Mouse (Mus musculus) spleen, embryonic (tissue): ENCODE data around the gene Morc2a.
"Not testable (repeated sequence)": the region's sequence is repeated elsewhere in the genome, so short reads cannot be mapped to it uniquely, and the experiment has no call there.

ENCODE experiments used
- CTCF ChIA-PET: fragments of 350-600 bp; sonication (Branson Sonifier 250); formaldehyde crosslinking; loops from one replicate; lab custom pipeline; 2022; lab: Charles Lee

Gene Morc2a

GRCm38 (mm10) chr11:3648964-3649841 lies at the start of gene Morc2a:
Gene Morc2a (plus strand): TSS chr11:3649191.
- CTCF ChIA-PET, result no interaction called here

GRCm38 (mm10) chr11:3601966-3602365 lies 47.0 kb upstream of the Morc2a start:
- CTCF ChIA-PET, result not testable (repeated sequence)

GRCm38 (mm10) chr11:3602687-3603086 lies 46.3 kb upstream of the Morc2a start:
- CTCF ChIA-PET, result not testable (repeated sequence)

GRCm38 (mm10) chr11:3606456-3606855 lies 42.5 kb upstream of the Morc2a start:
- CTCF ChIA-PET, result no interaction called here

GRCm38 (mm10) chr11:3615576-3615975 lies 33.4 kb upstream of the Morc2a start:
- CTCF ChIA-PET, result interaction anchor here (0.6 kb wide), 1 partner anchor 200 kb away, joined by 4 read pairs; no protein-coding TSS in a partner anchor

- CTCF ChIA-PET, result no interaction called here
These were observed 26.2 kb upstream of the Morc2a start for GRCm38 (mm10) chr11:3622826-3623225.

GRCm38 (mm10) chr11:3624391-3625027 lies 24.5 kb upstream of the Morc2a start:
- CTCF ChIA-PET, result no interaction called here

- CTCF ChIA-PET, result no interaction called here
These were observed 19.9 kb upstream of the Morc2a start for GRCm38 (mm10) chr11:3628999-3629491.

- CTCF ChIA-PET, result not testable (repeated sequence)
These were observed 15.7 kb upstream of the Morc2a start for GRCm38 (mm10) chr11:3633269-3633668.

GRCm38 (mm10) chr11:3647688-3648087 lies 1.3 kb upstream of the Morc2a start:
- CTCF ChIA-PET, result interaction anchor here (1.1 kb wide), 1 partner anchor 175 kb away, joined by 5 read pairs; no protein-coding TSS in a partner anchor

GRCm38 (mm10) chr11:3648305-3648963 lies 557 bp upstream of the Morc2a start:
- CTCF ChIA-PET, result interaction anchor here (1.1 kb wide), 1 partner anchor 176 kb away, joined by 5 read pairs; no protein-coding TSS in a partner anchor

GRCm38 (mm10) chr11:3650141-3650540 lies 1.1 kb downstream of the Morc2a start:
- CTCF ChIA-PET, result no interaction called here

- CTCF ChIA-PET, result interaction anchor here (0.6 kb wide), 1 partner anchor 18 kb away, joined by 3 read pairs; no protein-coding TSS in a partner anchor
These were observed 13.0 kb downstream of the Morc2a start for GRCm38 (mm10) chr11:3661964-3662363.

- CTCF ChIA-PET, result no interaction called here
These were observed 18.5 kb downstream of the Morc2a start for GRCm38 (mm10) chr11:3667506-3667905.

- CTCF ChIA-PET, result no interaction called here
These were observed 19.8 kb downstream of the Morc2a start for GRCm38 (mm10) chr11:3668768-3669167.

- CTCF ChIA-PET, result no interaction called here
These were observed 20.9 kb downstream of the Morc2a start for GRCm38 (mm10) chr11:3669849-3670248.

- CTCF ChIA-PET, result no interaction called here
These were observed 22.1 kb downstream of the Morc2a start for GRCm38 (mm10) chr11:3671000-3671628.

GRCm38 (mm10) chr11:3674545-3674944 lies 25.6 kb downstream of the Morc2a start:
- CTCF ChIA-PET, result interaction anchor here (0.8 kb wide), 1 partner anchor 327 kb away, joined by 3 read pairs; no protein-coding TSS in a partner anchor

- CTCF ChIA-PET, result no interaction called here
These were observed 27.4 kb downstream of the Morc2a start for GRCm38 (mm10) chr11:3676423-3676822.

- CTCF ChIA-PET, result no interaction called here
These were observed 28.2 kb downstream of the Morc2a start for GRCm38 (mm10) chr11:3677204-3677603.

GRCm38 (mm10) chr11:3679771-3680170 lies 30.8 kb downstream of the Morc2a start:
- CTCF ChIA-PET, result interaction anchor here (0.6 kb wide), 1 partner anchor 18 kb away, joined by 3 read pairs; no protein-coding TSS in a partner anchor
